ENCODE assay signal across 14 mouse cellular contexts in genomic region chr4:150456452-150456851, GRCm38 (mm10).
DNase-seq lines count a peak whose midpoint lies in the region; ATAC-seq lines count a peak whose summit lies in the region.
"Had no signal": no experiment of that assay in that cellular context is flagged by ENCODE, and none has a peak within 500 bp of the region (broad histone marks: within the 10 kb centered on the region; RNA-seq: fewer than 3 reads in every experiment).

No protein-coding gene starts in this region.

- intact Hi-C loops in left cerebral cortex, postnatal 36 days (cut with DNase I), result no loop called here

- H3K9ac ChIP-seq in heart, embryonic 11.5 days (ENCODE audit: low read depth, low read length), result no peak overlapping the region
- no peak overlapping the region for H3K9ac ChIP-seq in forebrain, embryonic 14.5 days (ENCODE audit: low read length)
- no peak overlapping the region for H3K9ac ChIP-seq in hindbrain, embryonic 12.5 days
- no peak overlapping the region for H3K9ac ChIP-seq in midbrain, embryonic 15.5 days
- H3K9ac ChIP-seq: embryonic facial prominence, embryonic 12.5 days; limb, embryonic 12.5 days had no signal

- WGBS in heart, embryonic 11.5 days (ENCODE audit: insufficient replicate concordance), result 76% methylated on average over 7 of the region's 7 CpGs
- WGBS in forebrain, embryonic 14.5 days, result 28% methylated on average over 7 of the region's 7 CpGs
- 39% methylated on average over 7 of the region's 7 CpGs for WGBS in hindbrain, embryonic 12.5 days
- WGBS in midbrain, embryonic 15.5 days, result 11% methylated on average over 7 of the region's 7 CpGs

- H3K4me2 ChIP-seq in heart, embryonic 11.5 days, result no peak overlapping the region
- H3K4me2 ChIP-seq in forebrain, embryonic 14.5 days (ENCODE audit: low read length), result no peak overlapping the region
- no peak overlapping the region for H3K4me2 ChIP-seq in hindbrain, embryonic 12.5 days (replicated peaks)
- no peak overlapping the region for H3K4me2 ChIP-seq in midbrain, embryonic 15.5 days
- H3K4me2 ChIP-seq: embryonic facial prominence, embryonic 12.5 days; limb, embryonic 12.5 days had no signal

- no peaks in the 10 kb centered on the region for H3K27me3 ChIP-seq in heart, embryonic 11.5 days (ENCODE audit: control insufficient read depth, insufficient read depth, low read length)
- no peaks in the 10 kb centered on the region for H3K27me3 ChIP-seq in forebrain, embryonic 14.5 days (replicated peaks; ENCODE audit: control insufficient read depth, insufficient read depth, low read length)
- no peaks in the 10 kb centered on the region for H3K27me3 ChIP-seq in hindbrain, embryonic 12.5 days
- H3K27me3 ChIP-seq in midbrain, embryonic 15.5 days (replicated peaks), result no peaks in the 10 kb centered on the region
- H3K27me3 ChIP-seq: embryonic facial prominence, embryonic 12.5 days; limb, embryonic 12.5 days had no signal

- peaks cover 55% of the 10 kb centered on the region for H3K4me1 ChIP-seq in heart, embryonic 11.5 days (ENCODE audit: control insufficient read depth, insufficient read depth, low read length)
- H3K4me1 ChIP-seq in forebrain, embryonic 14.5 days (ENCODE audit: control insufficient read depth, insufficient read depth, low read length), result peaks cover 27% of the 10 kb centered on the region
- peaks cover 66% of the 10 kb centered on the region for H3K4me1 ChIP-seq in hindbrain, embryonic 12.5 days
- H3K4me1 ChIP-seq in midbrain, embryonic 15.5 days, result peaks cover 57% of the 10 kb centered on the region

- no peaks in the 10 kb centered on the region for H3K36me3 ChIP-seq in heart, embryonic 11.5 days (ENCODE audit: control insufficient read depth, insufficient read depth, low read length)
- H3K36me3 ChIP-seq in forebrain, embryonic 14.5 days (ENCODE audit: control insufficient read depth, insufficient read depth, low read length), result no peaks in the 10 kb centered on the region
- no peaks in the 10 kb centered on the region for H3K36me3 ChIP-seq in hindbrain, embryonic 12.5 days
- H3K36me3 ChIP-seq in midbrain, embryonic 15.5 days (replicated peaks), result no peaks in the 10 kb centered on the region
- H3K36me3 ChIP-seq: embryonic facial prominence, embryonic 12.5 days; limb, embryonic 12.5 days had no signal

- no peak for ATAC-seq in heart, embryonic 11.5 days (replicated peaks; ENCODE audit: insufficient number of reproducible peaks, low FRiP score, low TSS enrichment)
- no peak for ATAC-seq in forebrain, embryonic 14.5 days
- no peak for ATAC-seq in hindbrain, embryonic 12.5 days (ENCODE audit: low FRiP score)
- ATAC-seq in midbrain, embryonic 15.5 days (replicated peaks), result no peak; the same call in 1 of the 2 replicates

- DNase-seq in heart, postnatal 4 days, result no peak
- DNase-seq in forebrain, embryonic 14.5 days (ENCODE audit: low spot score), result no peak
- DNase-seq in left cerebral cortex, postnatal 36 days (ENCODE audit: low spot score in 2 of 2), result no peak
- DNase-seq in ovary, postnatal 10 days (ENCODE audit: low spot score), result no peak
- DNase-seq: cerebellum, postnatal 36 days; gastrocnemius, adult 2 months; lung, postnatal 14 days had no signal

- H3K9me3 ChIP-seq in heart, embryonic 11.5 days (replicated peaks; ENCODE audit: control insufficient read depth, low read length), result no peaks in the 10 kb centered on the region
- no peaks in the 10 kb centered on the region for H3K9me3 ChIP-seq in forebrain, embryonic 14.5 days (replicated peaks; ENCODE audit: control insufficient read depth, low read length)
- H3K9me3 ChIP-seq in hindbrain, embryonic 12.5 days (replicated peaks), result no peaks in the 10 kb centered on the region
- no peaks in the 10 kb centered on the region for H3K9me3 ChIP-seq in midbrain, embryonic 15.5 days
- H3K9me3 ChIP-seq: embryonic facial prominence, embryonic 12.5 days; limb, embryonic 12.5 days had no signal

- H3K4me3 ChIP-seq in heart, embryonic 11.5 days (ENCODE audit: low read depth, low read length), result no peak overlapping the region
- no peak overlapping the region for H3K4me3 ChIP-seq in forebrain, embryonic 14.5 days (ENCODE audit: low read depth, low read length)
- H3K4me3 ChIP-seq in hindbrain, embryonic 12.5 days, result no peak overlapping the region
- no peak overlapping the region for H3K4me3 ChIP-seq in midbrain, embryonic 15.5 days
- H3K4me3 ChIP-seq: embryonic facial prominence, embryonic 12.5 days; gastrocnemius, adult 2 months; layer of hippocampus, adult 2 months; limb, embryonic 12.5 days had no signal

- peak overlapping the region; percentile 43; the same call in 1 of the 2 replicates for H3K27ac ChIP-seq in heart, embryonic 11.5 days (ENCODE audit: low read depth, low read length)
- peak overlapping the region; percentile 33; the same call in 1 of the 2 replicates for H3K27ac ChIP-seq in forebrain, embryonic 14.5 days (ENCODE audit: low read depth, low read length)
- peak overlapping the region; percentile 78 for H3K27ac ChIP-seq in hindbrain, embryonic 12.5 days
- H3K27ac ChIP-seq in midbrain, embryonic 15.5 days, result peak overlapping the region; percentile 62
- H3K27ac ChIP-seq: embryonic facial prominence, embryonic 12.5 days; kidney, postnatal 0 days; limb, embryonic 12.5 days had no signal
